Mouse (Mus musculus) erythroblast, embryonic 14.5 days (primary cell): ENCODE measurements around the gene Tor4a.

Source experiments
- GATA1 ChIP-seq: IDR thresholded peaks from 2 replicates; pipeline ENCODE4 v1.6.1; 2012; ENCODE audit warnings: low read length, inconsistent platforms, mixed read lengths
- TAL1 ChIP-seq: IDR thresholded peaks from 3 replicates; pipeline ENCODE4 v1.6.1; 2012; ENCODE audit warnings: low read length, inconsistent platforms, mixed read lengths

GRCm38 (mm10) chr2:25187841-25188240, 8.8 kb downstream of the Tor4a start:
- TF ChIP-seq GATA1 (no peak), TAL1 (no peak)
